ENCODE assay signal across 14 mouse cellular contexts in the genomic region with DNA sequence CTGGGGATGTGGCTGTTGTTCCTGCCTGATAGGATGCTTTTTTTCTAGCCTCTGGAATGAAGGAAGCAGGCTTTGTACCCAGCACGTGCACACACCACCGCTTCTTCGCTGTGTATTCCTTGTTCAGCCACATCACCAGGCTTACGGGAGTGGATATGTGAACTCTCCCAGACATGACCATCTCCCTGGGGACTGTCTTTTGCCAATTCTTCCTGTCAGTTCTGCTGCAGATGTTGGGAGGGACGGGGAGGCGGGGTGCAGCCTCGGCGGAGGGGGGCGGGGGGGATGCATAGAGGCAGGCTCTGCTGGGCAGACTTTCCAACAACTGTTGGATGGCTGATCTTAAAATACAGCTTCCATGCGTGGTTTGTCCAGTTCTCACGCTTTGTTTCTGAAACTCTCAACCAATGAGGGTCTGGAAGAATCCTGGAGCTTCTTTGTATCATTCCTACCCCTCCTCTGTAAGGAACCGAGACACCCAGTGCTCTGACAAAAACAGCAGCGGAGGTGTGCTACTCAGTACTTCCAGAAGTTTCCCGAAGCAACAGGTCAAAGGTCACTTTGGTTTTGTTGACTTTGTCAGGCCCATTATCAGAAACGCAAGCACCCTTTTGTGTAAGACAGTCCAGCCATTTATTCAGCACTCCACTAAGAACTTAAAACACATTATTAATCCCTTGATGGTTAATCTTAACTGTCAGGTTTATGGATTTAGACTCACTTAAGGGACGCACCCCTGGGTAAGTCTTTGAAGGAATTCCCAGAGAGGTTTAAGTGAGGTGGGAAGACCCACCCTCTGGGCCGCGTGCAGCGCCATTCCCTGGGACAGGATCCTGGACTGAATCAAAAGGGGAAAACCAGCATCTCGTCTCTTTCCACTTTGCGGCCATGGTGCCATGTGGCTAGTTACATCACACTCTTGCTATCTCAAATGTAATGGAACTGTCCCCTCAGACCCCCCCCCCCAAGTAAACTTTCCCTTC.
DNase-seq lines count a peak whose midpoint lies in the region; ATAC-seq and TF ChIP-seq lines count a peak whose summit lies in the region.
"Had no signal": no experiment of that assay in that cellular context is flagged by ENCODE, and none has a peak within 500 bp of the region (broad histone marks: within the 10 kb centered on the region; RNA-seq: fewer than 3 reads in every experiment).

No protein-coding gene starts in this region.

- H3K27me3 ChIP-seq in limb, embryonic 14.5 days (ENCODE audit: control insufficient read depth, insufficient read depth, low read length), result no peaks in the 10 kb centered on the region
- H3K27me3 ChIP-seq in limb, embryonic 10.5 days (ENCODE audit: low read depth, poor library complexity, severe bottlenecking), result peaks cover 13% of the 10 kb centered on the region; the same call in 1 of the 2 replicates
- H3K27me3 ChIP-seq: embryonic facial prominence, embryonic 12.5 days; forebrain, embryonic 15.5 days; neural tube, embryonic 12.5 days had no signal

- no peak for TF ChIP-seq POLR2A in limb, embryonic 14.5 days (IDR thresholded peaks at IDR 0.05; ENCODE audit: borderline replicate concordance, extremely low read depth, insufficient read depth, insufficient read length)

- no peaks in the 10 kb centered on the region for H3K9me3 ChIP-seq in limb, embryonic 14.5 days (ENCODE audit: control insufficient read depth, low read length)
- H3K9me3 ChIP-seq in limb, embryonic 10.5 days (replicated peaks), result no peaks in the 10 kb centered on the region
- H3K9me3 ChIP-seq: embryonic facial prominence, embryonic 12.5 days; forebrain, embryonic 15.5 days; neural tube, embryonic 12.5 days had no signal

- H3K4me2 ChIP-seq in limb, embryonic 14.5 days (replicated peaks; ENCODE audit: low read depth, low read length, severe bottlenecking), result no peak overlapping the region
- H3K4me2 ChIP-seq: embryonic facial prominence, embryonic 12.5 days; forebrain, embryonic 15.5 days; limb, embryonic 13.5 days; neural tube, embryonic 12.5 days had no signal

- H3K27ac ChIP-seq in limb, embryonic 14.5 days (replicated peaks; ENCODE audit: low read depth, low read length), result no peak overlapping the region
- H3K27ac ChIP-seq in limb, embryonic 10.5 days, result no peak overlapping the region
- H3K27ac ChIP-seq: embryonic facial prominence, embryonic 12.5 days; forebrain, embryonic 15.5 days; limb, embryonic 13.5 days; neural tube, embryonic 12.5 days had no signal

- no peaks in the 10 kb centered on the region for H3K4me1 ChIP-seq in limb, embryonic 14.5 days (ENCODE audit: control insufficient read depth, insufficient read depth, low read length)
- H3K4me1 ChIP-seq in limb, embryonic 10.5 days, result peaks cover 14% of the 10 kb centered on the region
- H3K4me1 ChIP-seq: forebrain, embryonic 15.5 days; neural tube, embryonic 12.5 days had no signal

- H3K4me3 ChIP-seq in limb, embryonic 14.5 days (replicated peaks; ENCODE audit: low read length), result no peak overlapping the region
- H3K4me3 ChIP-seq in limb, embryonic 10.5 days, result no peak overlapping the region
- H3K4me3 ChIP-seq: embryonic facial prominence, embryonic 12.5 days; forebrain, embryonic 15.5 days; limb, embryonic 13.5 days; neural tube, embryonic 12.5 days had no signal

- 56% methylated on average over 21 of the region's 21 CpGs for WGBS in limb, embryonic 14.5 days
- 60% methylated on average over 21 of the region's 21 CpGs for WGBS in limb, embryonic 10.5 days

- peak; percentile 33 for DNase-seq in cerebellum, postnatal 10 days
- DNase-seq in cerebellum, postnatal 25 days, result no peak
- DNase-seq in limb, embryonic 14.5 days (ENCODE audit: low spot score), result peak; percentile 52
- DNase-seq in limb, embryonic 10.5 days (ENCODE audit: low spot score), result no peak
- DNase-seq in heart, adult 9 months (ENCODE audit: low spot score in 2 of 2), result peak; percentile 55 to 75
- DNase-seq in skeletal muscle tissue, adult 2 months (ENCODE audit: low read depth, low spot score), result peak; percentile 79
- no peak for DNase-seq in ovary, postnatal 36 days (ENCODE audit: low spot score)
- DNase-seq: layer of hippocampus, adult 9-11 months had no signal

- ATAC-seq in limb, embryonic 14.5 days (ENCODE audit: low FRiP score, low read depth), result no peak
- ATAC-seq in inflammation-experienced regulatory T-cells, adult 6 months, result no peak
- ATAC-seq: activated CD4-positive, CD25-positive, alpha-beta regulatory T cell, adult 4 months; forebrain, embryonic 15.5 days had no signal

- no peak overlapping the region for H3K9ac ChIP-seq in limb, embryonic 14.5 days (ENCODE audit: low read depth, low read length, severe bottlenecking)
- H3K9ac ChIP-seq: embryonic facial prominence, embryonic 12.5 days; forebrain, embryonic 15.5 days; limb, embryonic 13.5 days; neural tube, embryonic 12.5 days had no signal

- H3K36me3 ChIP-seq in limb, embryonic 14.5 days (ENCODE audit: control insufficient read depth, insufficient read depth, low read length), result no peaks in the 10 kb centered on the region
- H3K36me3 ChIP-seq in limb, embryonic 10.5 days, result no peaks in the 10 kb centered on the region
- H3K36me3 ChIP-seq: embryonic facial prominence, embryonic 12.5 days; forebrain, embryonic 15.5 days; limb, embryonic 13.5 days; neural tube, embryonic 12.5 days had no signal

Comparison
In these comparisons a context has a peak if more than half of its experiments do, and no peak if none do; other contexts are left out.
1. DNase-seq: peak in cerebellum, postnatal 10 days (2 of 2), limb, embryonic 14.5 days (single experiment), heart, adult 9 months (2 of 2) and skeletal muscle tissue, adult 2 months (single experiment); none in cerebellum, postnatal 25 days (0 of 2), limb, embryonic 10.5 days (single experiment) and ovary, postnatal 36 days (single experiment).